Mouse (Mus musculus) layer of hippocampus, postnatal 36 days (tissue): ENCODE measurements around the gene D6Ertd527e. TPM values are rescaled to one million over a fixed set of nuclear protein-coding genes. Genes with fewer than 3 reads are reported as not detected.
"Not testable (repeated sequence)": the region's sequence is repeated elsewhere in the genome, so short reads cannot be mapped to it uniquely, and the experiment has no call there.

ENCODE experiments used
- DNase-seq, 2 experiments: peaks; one replicate each; pipeline ENCODE4 v3.0.0; 2022
- total RNA-seq, 2 experiments: library from RNA; stranded (reverse); gene quantifications; 2 replicates each; pipeline ENCODE4 v1.2.3; 2021

Gene D6Ertd527e
- total RNA-seq: not detected

DNA sequence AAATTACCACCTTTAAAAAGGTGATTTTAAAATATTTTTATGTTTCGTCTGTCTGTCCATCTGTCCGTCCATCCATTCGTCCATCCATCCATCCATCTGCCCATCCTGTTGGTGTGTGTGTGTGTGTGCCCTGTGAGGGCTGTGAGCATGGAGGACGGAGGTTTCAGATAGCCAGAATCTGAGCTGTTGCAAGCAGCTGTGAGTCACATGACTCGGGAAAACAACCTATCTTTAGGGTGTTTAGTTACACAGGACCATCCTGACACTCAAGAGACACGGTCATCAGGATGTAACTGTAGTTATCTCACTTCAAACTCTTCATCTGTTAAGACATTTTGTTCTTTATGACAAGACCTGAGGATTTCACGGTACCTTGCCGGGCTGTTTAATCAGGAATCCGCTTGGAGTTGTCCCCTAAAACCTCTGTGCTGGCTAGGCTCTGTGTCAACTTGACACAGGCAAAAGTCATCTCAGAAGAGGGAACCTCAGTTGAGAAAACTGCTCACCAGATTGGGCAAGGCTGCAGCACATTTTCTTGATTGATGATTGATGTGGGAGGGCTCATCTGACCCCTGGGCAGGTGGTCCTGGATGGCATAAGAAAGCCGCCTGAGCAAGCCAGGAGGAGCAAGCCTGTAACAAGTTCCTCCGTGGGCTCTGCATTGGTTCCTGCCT, at the start of gene D6Ertd527e:
Gene D6Ertd527e (plus strand): TSS at position 624 of the 674 bp plus-strand sequence.
- no peak for DNase-seq

DNA sequence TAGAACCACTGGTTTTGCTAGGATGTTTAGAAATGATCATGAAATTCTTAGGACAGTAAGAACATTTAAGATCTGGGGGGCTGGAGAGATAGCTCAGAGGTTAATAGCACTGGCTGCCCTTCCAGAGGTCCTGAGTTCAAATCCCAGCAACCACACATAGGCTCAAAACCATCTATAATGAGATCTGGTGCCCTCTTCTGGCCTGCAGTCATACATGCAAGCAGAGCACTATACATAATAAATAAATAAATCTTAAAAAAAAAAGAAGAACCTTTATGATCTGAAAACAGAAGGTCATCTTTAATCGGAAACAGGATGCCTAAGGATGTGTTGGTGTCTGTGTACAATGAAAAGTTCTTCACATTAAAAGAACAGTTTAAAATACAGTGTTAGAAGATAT, 44.8 kb upstream of the D6Ertd527e start:
- DNase-seq: no peak

- DNase-seq: no peak
Observed at GRCm38 (mm10) chr6:87063586-87063985, 41.0 kb upstream of the D6Ertd527e start.

DNA sequence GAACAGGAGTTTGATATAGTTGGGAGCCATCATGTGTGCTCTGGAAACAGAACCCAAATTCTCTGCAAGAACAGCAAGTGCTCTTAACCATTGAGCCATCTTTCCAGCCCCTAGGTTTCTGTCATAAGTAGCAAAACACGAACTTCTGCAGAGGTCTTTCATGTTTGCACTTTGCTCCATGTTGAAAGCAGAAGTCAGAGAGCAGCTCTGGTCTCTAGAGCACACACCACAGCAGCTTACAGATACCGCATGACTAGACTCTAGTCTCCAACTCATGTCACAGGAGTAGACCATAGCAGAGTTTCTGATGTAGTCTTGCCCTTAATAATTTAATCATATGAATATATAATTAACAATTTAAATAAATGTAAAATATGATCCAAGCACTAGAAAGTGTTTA, 36.3 kb upstream of the D6Ertd527e start:
- DNase-seq: no peak

DNA sequence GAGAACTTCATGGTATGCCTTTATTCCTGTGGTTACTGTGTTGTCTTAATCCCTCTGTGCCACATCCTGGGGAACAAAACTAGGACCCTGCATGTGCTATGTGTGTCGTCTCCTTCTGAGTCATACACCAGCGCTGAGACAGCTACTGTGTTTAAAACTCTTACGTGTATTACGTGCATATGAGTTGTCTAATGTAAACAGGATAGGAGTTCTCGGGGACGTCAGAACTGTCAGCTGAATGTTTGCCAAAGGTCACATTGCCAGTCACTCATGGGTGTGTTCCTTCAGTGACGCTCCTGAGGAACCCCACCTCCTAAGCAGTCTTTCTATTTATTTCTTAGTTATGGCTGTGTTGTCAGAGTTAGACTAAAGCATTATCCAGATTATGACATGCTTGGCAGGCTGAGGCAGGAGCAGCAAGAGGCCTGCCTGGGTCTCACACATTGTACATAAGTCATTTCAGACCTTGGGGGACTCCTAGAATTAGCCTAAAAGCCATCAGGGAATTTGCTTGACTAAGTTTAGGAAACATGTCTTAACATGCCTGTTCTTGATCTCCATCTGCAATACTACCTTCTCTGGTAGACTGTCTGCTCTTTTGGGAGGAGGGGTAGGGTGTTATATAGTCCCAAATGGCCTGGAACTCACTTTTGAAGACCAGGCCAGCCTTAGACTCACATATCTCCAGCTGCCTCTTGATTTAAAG, 35.2 kb upstream of the D6Ertd527e start:
- DNase-seq: no peak

DNA sequence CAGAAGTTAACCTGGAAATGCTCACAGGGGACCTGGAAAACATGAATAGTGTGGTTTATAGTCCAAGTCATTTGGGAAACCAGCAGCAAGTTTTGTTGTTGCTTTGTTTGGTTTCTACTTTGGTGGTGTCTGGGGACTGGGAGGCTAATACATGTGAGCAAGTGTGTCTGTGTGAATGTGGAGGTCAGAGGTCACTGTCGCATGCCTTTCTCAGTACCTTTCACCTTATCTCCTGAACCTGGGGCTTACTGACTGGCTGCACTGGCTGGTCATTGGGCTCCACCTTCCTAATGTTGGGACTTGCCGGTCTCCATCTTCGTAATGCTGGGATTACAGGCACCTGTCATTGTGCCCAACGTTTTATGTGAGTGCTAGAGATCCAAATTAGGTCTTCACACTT, 33.9 kb upstream of the D6Ertd527e start:
- no peak for DNase-seq

DNA sequence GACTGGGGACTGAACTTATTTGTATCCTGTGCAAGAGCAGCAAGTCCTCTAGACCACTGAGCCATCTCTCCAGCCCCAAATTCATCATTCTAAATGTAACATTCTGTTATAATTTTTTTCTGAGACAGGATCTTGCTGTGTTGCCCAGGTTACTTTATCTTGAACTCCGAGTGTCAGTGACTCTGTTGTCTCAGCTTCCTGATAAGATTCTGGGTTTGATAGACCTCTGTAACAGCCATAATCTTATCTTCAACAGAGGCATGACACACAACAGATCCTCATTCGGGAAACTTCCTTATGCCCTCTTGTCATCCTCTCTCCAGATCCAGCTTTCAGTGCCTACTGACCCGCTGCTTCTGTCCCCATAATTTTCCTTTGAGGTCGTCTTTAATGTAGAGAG, 31.8 kb upstream of the D6Ertd527e start:
- no peak for DNase-seq

DNA sequence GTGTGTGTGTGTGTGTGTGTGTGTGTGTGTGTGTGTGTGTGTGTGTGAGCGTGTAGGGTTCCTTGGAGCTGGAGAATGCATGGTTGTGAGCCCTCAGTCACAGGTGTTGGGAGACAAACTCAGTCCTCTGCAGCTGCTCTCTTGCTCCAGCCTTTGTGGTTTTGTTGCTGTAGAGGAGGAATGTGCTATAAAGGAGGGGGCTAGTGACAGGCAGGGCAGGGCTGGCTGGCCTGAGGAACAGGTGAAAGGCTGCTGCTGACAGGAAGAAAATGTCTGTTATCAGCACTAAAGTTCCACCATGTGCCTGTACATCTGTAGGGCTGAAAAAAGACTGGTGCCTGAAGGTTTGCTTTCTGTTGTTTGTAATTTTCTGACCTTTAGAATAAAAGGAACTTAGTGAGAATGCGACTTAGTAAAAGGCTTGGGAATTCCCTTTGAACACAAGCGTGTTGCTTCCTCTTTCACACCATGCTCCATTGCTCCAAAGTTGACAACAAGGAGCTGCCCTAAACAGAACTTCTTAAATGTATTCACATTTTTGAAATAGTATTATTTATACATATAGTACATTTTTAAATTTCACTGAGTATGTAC, 29.4 kb upstream of the D6Ertd527e start:
- DNase-seq: no peak

- DNase-seq: no peak
Observed at GRCm38 (mm10) chr6:87079457-87079856, 25.1 kb upstream of the D6Ertd527e start.

GRCm38 (mm10) chr6:87085026-87085425, 19.5 kb upstream of the D6Ertd527e start:
- DNase-seq: no peak

DNA sequence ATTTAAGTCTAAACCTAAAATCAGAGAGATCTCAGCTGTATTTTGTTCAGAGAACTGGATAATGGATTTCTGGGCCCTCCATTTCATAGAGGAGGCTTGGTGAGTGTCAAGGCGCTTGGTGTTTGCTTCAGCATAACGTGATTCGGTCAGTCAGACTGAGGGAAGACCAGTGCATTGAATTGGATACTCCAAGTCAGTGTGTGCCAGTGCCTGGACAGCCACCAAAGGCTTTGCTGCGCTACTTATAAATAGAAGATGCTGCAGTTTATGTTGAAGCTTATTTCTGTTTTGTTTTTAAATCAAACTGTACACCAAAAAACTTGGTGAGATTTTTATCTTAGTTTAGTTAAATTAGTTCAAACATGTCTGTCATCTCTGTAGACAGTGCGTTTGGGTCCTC, 16.2 kb upstream of the D6Ertd527e start:
- no peak for DNase-seq

- DNase-seq: no peak
Observed at GRCm38 (mm10) chr6:87090877-87091276, 13.7 kb upstream of the D6Ertd527e start.

GRCm38 (mm10) chr6:87092476-87092875, 12.1 kb upstream of the D6Ertd527e start:
- no peak for DNase-seq

DNA sequence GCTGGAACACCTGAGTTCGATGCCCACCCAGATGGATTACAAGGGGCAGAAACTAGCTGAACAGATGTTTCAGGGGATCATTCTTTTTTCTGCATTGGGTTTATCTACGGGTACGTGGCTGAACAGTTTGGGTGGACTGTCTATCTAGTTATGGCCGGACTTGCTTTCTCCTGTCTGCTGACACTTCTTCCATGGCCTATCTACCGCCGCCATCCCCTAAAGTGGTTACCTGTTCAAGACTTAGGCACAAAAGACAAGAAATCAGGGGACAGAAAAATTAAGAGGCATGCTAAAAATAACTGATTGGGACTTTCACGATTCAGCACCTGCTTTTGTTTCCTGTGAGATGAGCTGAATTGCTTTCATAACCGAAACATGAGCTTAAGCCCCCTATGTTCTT, 10.9 kb upstream of the D6Ertd527e start:
- not testable (repeated sequence) for DNase-seq

- DNase-seq: no peak
Observed at GRCm38 (mm10) chr6:87099261-87099660, 5.3 kb upstream of the D6Ertd527e start.

DNA sequence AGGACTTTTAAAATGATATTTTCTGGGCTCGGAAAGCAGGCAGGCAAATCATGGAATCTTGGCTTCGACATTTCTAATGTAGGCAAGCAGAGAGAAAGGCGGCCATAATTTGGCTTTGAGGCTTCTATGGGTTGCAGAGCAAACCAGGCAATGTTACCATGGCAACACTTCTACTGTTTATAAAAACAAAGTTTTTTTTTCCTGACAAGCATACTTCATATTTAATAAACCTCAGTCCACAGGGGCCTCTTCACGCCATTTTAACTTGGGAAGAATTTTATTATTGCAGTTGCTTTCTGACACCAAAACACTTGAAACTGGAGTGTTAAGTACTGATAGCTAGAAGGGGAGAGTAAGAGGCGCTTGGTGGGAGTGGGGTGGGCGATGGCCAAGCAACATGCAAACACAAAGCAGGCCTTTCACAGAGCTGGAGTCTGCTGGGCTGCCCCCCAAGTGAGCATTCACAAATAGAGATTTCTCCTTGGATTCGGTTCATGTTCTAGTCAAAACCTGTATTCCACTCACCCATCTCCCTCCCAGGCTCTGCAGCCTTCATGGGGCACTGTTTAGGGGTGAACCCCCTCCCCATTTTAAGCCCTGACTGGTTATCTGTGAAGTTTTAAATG, 4.8 kb upstream of the D6Ertd527e start:
- DNase-seq: no peak

- DNase-seq: no peak
Observed at GRCm38 (mm10) chr6:87100297-87101020, 4.1 kb upstream of the D6Ertd527e start.

- DNase-seq: peak; percentile 85
Observed at GRCm38 (mm10) chr6:87101281-87101954, 3.1 kb upstream of the D6Ertd527e start.

DNA sequence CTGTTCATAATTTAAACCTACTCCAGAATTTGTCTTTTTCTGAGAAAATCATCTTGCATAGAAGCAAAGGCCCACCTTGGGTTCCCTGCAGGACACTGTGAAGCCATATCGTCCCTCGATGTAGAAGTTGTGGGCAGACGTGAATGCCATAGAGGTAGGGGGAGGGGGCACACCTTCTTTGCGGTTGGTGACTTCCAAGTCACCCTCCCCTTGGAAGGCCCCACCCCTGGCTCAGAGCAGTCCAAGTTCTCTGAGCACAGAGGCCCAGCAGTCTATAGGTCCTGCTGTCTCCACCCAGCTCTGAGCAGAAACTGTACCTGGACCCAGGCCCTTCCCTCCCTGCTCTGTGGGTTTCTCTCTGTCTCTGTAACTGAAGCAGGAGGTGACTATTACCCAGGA, 2.6 kb upstream of the D6Ertd527e start:
- DNase-seq: no peak

DNA sequence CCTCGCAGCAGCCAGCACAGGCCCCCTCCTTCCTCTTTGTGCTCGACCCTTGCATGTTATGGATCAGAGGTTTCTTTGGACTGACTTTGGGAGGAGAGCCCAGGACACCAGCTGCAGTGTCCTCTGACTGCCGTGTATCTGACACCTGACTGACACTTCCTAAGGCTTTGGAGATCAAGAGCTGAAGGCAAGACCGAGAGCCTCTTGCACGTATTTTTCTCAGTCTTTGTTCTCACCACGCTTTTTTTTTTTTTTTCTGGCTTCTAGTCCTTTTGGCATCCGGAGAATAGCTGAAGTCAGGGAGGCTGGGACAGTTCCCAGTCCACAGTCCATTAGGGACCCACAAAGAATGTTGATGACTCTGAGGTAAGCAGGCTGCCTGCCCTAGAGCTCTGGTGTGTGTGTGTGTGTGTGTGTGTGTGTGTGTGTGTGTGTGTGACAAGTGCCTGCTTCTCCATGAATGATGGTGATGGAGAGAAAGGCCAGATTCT, 2.1 kb upstream of the D6Ertd527e start:
- DNase-seq: no peak

GRCm38 (mm10) chr6:87103314-87103713, 1.2 kb upstream of the D6Ertd527e start:
- DNase-seq: no peak

GRCm38 (mm10) chr6:87111493-87111892, 6.9 kb downstream of the D6Ertd527e start:
- DNase-seq: no peak
